Mouse (Mus musculus) midbrain, embryonic 11.5 days (tissue): ENCODE measurements around the gene Mthfd1l. TPM values are rescaled to one million over a fixed set of nuclear protein-coding genes. Genes with fewer than 3 reads are reported as not detected.

Experiments used
- ATAC-seq: fragments of 200-750 bp; cut with Nextera tagmentation; 2 replicates; pipeline ENCODE4 v1.8.0; 2017; ENCODE audit warnings: moderate TSS enrichment, moderate library complexity; ENCODE audit not compliant: low FRiP score
- DNase-seq: peaks from one replicate; pipeline ENCODE4 v3.0.0; 2015; ENCODE audit warnings: low spot score; ENCODE audit errors: missing footprints
- H3K27ac ChIP-seq: fragments of 300-500 bp; sonication (generic); 2 replicates; pipeline ENCODE4 v1.5.1; 2014; ENCODE audit warnings: low read depth, low read length
- H3K27me3 ChIP-seq: fragments of 300-500 bp; sonication (generic); 2 replicates; pipeline ENCODE4 v1.6.1; 2014; ENCODE audit warnings: mild to moderate bottlenecking, low read length, moderate library complexity, mixed read lengths; ENCODE audit not compliant: control insufficient read depth, insufficient read depth
- H3K36me3 ChIP-seq: fragments of 300-500 bp; sonication (generic); 2 replicates; pipeline ENCODE4 v1.6.1; 2014; ENCODE audit warnings: mild to moderate bottlenecking, low read length, moderate library complexity, mixed read lengths; ENCODE audit not compliant: control insufficient read depth, insufficient read depth
- H3K4me1 ChIP-seq: fragments of 300-500 bp; sonication (generic); 2 replicates; pipeline ENCODE4 v1.6.1; 2014; ENCODE audit warnings: low read length; ENCODE audit not compliant: control insufficient read depth, insufficient read depth
- H3K4me2 ChIP-seq: fragments of 300-500 bp; sonication (generic); 2 replicates; pipeline ENCODE4 v1.6.1; 2014; ENCODE audit warnings: mild to moderate bottlenecking, moderate library complexity
- H3K4me3 ChIP-seq: fragments of 300-500 bp; sonication (generic); 2 replicates; pipeline ENCODE4 v1.5.1; 2014; ENCODE audit warnings: low read depth, low read length
- H3K9ac ChIP-seq: fragments of 300-500 bp; sonication (generic); 2 replicates; pipeline ENCODE4 v1.6.1; 2014; ENCODE audit warnings: low read length
- H3K9me3 ChIP-seq: fragments of 300-500 bp; sonication (generic); 2 replicates; pipeline ENCODE4 v1.6.1; 2016; ENCODE audit warnings: low read length; ENCODE audit not compliant: control insufficient read depth
- WGBS: fragments of 180-500 bp; shearing (Covaris S2); extraction: QIAGEN DNeasy Blood & Tissue Kit; methylation state at CpG from one replicate; pipeline ENCODE4 v1.1.7; 2014; 5-methylcytosine and 5-hydroxymethylcytosine counted together
- polyA plus RNA-seq: library from polyadenylated mRNA; unstranded; fragments of >200 nt; fragmentation: Nextera tagmentation; extraction: Ambion mirVana; gene quantifications from 2 replicates; pipeline ENCODE4 v1.2.1, GENCODE M21; 2014

Mthfd1l gene
- polyA plus RNA-seq, 1 experiment from 2014 or later = 15.4 TPM

DNA sequence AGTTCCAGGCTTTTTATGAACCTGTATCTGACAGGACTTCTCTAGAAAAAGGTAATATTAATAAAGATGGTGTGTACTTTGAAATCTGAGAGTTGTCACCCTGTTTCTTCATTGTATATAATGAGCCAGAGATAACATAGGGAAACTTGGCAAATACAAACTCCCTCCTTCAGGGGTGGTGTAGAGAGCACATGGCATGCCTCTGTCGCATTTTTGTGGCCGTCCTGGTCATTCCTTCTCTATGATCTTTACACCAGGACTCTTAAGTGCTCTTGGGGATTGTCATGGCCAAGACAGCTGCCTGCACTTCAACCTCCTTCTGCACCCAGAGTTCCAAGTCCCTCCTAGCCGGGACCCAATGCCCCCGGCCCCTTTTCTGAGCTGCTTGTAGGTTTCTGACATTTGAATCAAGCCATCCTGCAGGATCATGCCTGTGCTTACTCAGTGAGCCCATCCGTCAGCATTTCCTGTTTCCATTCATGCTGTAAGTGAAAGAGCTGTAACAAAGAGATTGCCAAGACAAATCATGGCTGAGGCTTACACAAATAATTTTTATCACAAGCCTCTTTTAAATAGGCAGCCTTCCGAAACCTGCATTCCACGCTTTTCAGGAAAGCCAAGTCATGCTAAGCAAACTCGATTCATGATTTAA lies 106.2 kb downstream of the Mthfd1l start:
- 89% methylated on average over 8 of the region's 8 CpGs for WGBS
- H3K27ac ChIP-seq = no peak overlapping the region

DNA sequence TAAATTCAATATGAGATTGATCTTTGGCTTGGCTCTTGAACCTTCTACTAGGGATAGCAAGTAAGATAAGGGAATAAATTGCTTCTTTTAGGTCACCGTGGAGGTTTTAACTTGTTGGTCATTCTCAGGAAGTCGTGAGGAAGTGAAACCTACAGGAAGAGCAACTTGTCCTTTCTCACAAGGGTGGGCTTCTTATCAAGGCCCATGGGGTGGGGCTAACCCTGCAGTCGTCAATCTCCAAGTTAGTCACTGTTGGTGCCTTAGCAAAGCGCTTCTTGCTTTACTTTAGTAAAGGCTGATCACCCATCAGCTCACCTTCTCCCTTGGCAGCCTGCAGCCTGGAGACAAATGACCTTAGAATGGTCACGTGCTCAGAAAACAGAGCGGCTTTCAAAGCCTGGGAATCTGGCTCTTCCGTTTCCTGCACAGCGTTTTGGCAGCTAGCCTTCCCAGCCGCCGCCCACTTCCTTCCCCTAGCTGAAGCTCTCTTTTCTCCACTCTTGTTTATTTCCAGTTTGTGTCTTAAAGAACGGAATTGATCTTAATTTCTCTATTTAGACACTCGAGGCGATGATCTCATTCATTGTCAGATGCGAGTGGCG lies 106.8 kb downstream of the Mthfd1l start:
- no peaks in the 10 kb centered on the region for H3K9me3 ChIP-seq
- no peaks in the 10 kb centered on the region for H3K4me1 ChIP-seq
- no peak for ATAC-seq
- H3K9ac ChIP-seq = no peak overlapping the region
- 79% methylated on average over 15 of the region's 15 CpGs for WGBS
- H3K36me3 ChIP-seq = no peaks in the 10 kb centered on the region
- no peak overlapping the region for H3K4me3 ChIP-seq
- DNase-seq = no peak
- H3K4me2 ChIP-seq = no peak overlapping the region
- no peak overlapping the region for H3K27ac ChIP-seq
- no peaks in the 10 kb centered on the region for H3K27me3 ChIP-seq

More for the DNA sequence above, 106.2 kb downstream of the Mthfd1l start:
- Histone ChIP-seq H3K4me2 (no peak overlapping the region), H3K9me3 (no peaks in the 10 kb centered on the region), H3K36me3 (no peaks in the 10 kb centered on the region), H3K4me1 (no peaks in the 10 kb centered on the region), H3K9ac (no peak overlapping the region), H3K27me3 (no peaks in the 10 kb centered on the region), H3K4me3 (no peak overlapping the region)
- no peak for DNase-seq
- ATAC-seq = no peak

DNA sequence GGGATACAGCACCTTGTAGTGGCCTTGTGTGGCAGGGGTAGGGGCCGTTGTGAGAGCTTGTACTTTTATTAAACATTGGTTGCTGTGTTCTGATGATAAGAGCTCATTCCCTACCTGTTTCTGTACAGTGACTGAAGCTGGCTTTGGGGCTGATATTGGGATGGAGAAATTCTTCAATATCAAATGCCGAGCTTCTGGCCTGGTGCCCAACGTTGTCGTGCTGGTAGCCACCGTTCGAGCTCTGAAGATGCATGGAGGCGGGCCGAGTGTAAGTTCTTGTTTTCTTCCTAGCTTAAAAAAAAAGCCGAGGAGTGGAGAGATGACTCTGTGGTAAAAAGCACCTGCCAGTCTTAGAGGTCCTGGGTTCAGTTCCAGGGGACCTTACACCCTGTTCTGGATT lies 110.7 kb downstream of the Mthfd1l start:
- Histone ChIP-seq H3K36me3 (no peaks in the 10 kb centered on the region), H3K9ac (no peak overlapping the region), H3K9me3 (no peaks in the 10 kb centered on the region), H3K4me3 (no peak overlapping the region), H3K27ac (no peak overlapping the region), H3K4me2 (no peak overlapping the region), H3K27me3 (no peaks in the 10 kb centered on the region), H3K4me1 (peaks cover 8% of the 10 kb centered on the region; the same call in 1 of the 2 replicates)
- WGBS = 97% methylated on average over 9 of the region's 9 CpGs
- DNase-seq (no peak), ATAC-seq (no peak)

DNA sequence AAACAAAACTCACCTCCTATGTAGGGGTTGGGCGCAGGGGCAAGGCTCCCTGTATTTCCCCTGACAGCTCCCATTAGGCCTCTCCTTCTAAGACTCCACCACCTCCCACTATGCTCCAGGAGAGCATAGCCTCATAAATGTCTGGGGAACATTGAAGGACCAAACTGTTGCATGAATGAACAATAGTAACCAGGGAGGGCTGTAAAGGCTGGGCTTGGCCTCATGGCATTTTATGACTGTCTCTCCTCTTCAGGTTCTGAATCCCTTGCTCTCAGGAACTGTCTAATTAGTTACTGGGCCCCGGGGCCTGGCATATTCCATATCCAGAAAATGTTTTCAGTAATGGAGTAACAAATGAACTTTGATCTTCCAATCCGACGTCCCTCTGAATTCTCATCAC lies 112.0 kb downstream of the Mthfd1l start:
- no peak overlapping the region for H3K9ac ChIP-seq
- H3K27me3 ChIP-seq = no peaks in the 10 kb centered on the region
- H3K4me3 ChIP-seq = no peak overlapping the region
- H3K36me3 ChIP-seq = no peaks in the 10 kb centered on the region
- no peak overlapping the region for H3K27ac ChIP-seq
- 70% methylated on average over 4 of the region's 4 CpGs for WGBS
- no peaks in the 10 kb centered on the region for H3K9me3 ChIP-seq
- DNase-seq (no peak), ATAC-seq (no peak)
- peaks cover 8% of the 10 kb centered on the region; the same call in 1 of the 2 replicates for H3K4me1 ChIP-seq
- no peak overlapping the region for H3K4me2 ChIP-seq

DNA sequence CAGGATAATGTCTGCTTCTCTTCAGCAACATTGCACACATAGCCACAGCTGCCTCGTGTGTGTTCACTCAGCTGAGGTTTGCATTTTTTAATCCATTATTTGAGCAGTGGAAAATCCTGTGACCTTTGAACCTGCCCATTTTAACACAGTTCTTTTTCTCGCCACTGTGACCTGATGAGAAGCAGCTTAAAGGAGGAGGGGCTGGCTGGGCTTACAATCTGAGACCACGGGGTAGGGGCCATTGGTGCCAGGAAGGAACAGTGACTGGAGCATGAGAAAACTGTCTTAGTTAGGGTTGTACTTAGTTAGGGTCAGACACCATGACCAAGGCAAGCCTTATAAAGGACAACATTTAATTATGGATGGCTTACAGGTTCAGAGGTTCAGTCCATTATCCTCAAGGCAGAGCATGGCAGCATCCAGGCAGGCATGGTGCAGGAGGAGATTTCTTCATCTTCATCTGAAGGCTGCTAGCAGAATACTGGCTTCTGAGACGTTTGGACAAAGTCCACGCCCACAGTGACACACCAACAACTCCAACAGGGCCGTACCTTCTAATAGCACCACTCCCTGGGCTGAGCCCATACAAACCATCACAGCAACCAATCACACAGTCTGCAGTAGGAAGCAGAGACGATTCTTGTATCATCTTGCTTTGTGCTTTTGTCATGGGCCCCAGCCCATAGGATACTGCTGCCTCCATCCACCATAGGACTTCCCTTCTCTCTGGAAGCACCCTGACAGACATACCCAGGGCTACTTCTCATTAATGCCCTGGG lies 112.6 kb downstream of the Mthfd1l start:
- H3K27me3 ChIP-seq = no peaks in the 10 kb centered on the region
- ATAC-seq (peak; percentile 70; the same call in 1 of the 2 replicates), DNase-seq (no peak)
- H3K9ac ChIP-seq = no peak overlapping the region
- WGBS = 35% methylated on average over 7 of the region's 7 CpGs
- no peak overlapping the region for H3K4me2 ChIP-seq
- H3K36me3 ChIP-seq = no peaks in the 10 kb centered on the region
- H3K9me3 ChIP-seq = no peaks in the 10 kb centered on the region
- no peak overlapping the region for H3K4me3 ChIP-seq
- H3K27ac ChIP-seq = no peak overlapping the region
- peaks cover 8% of the 10 kb centered on the region; the same call in 1 of the 2 replicates for H3K4me1 ChIP-seq

DNA sequence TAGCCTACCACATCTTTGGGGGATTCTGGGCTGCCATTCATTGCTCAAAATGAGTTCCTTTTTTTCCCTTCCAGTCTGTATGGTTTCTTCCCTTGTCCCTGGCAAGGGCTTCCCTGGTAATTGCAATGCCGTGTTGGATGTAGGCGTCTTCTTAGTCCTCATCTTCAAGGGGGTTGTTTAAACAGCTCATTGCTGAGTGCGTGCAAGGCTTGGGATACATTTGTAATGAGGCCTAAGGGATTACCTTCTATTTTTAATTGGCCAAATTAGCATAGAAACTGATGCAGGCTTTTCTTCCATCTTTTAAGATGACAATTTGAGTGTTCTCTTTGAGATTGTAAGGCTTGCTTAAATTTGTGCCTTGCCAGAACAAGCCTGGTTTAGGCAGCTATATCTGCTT lies 114.6 kb downstream of the Mthfd1l start:
- DNase-seq (no peak), ATAC-seq (no peak)
- WGBS = 80% methylated on average over 3 of the region's 3 CpGs
- H3K36me3 ChIP-seq = no peaks in the 10 kb centered on the region
- no peak overlapping the region for H3K4me2 ChIP-seq
- no peak overlapping the region for H3K4me3 ChIP-seq
- no peaks in the 10 kb centered on the region for H3K27me3 ChIP-seq
- no peaks in the 10 kb centered on the region for H3K9me3 ChIP-seq
- no peak overlapping the region for H3K27ac ChIP-seq
- H3K4me1 ChIP-seq = peaks cover 8% of the 10 kb centered on the region; the same call in 1 of the 2 replicates
- no peak overlapping the region for H3K9ac ChIP-seq

DNA sequence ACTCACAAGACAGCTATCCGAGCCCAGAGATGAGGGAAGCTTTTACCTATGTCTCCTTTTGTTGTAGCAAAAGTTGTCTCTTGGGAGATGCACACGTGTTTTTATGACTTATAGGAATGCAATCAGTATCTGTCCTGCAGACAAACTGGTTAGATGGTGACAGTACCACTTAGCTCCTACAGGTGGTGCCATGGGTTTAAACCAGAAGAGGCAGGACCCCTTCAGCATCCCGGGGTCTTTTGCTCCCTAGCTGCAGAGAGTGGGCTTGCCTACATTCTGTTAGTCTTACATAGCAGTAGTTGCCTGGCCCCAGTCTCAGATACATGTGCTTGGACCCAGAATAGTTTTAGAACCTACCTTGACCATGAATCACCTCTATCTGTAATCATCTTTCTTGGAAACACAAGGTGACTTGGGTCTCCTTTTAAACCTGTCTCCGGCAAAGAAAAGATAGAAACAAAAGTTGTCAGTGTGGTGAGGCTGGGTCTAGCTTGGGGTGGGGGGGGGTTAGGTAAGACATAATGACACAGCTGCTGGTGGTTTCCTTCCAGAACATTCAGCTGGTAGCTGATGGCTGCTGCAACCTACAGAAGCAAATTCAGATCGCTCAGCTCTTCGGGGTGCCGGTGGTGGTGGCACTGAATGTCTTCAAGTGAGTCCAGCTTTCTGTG lies 116.0 kb downstream of the Mthfd1l start:
- 80% methylated on average over 7 of the region's 7 CpGs for WGBS
- no peaks in the 10 kb centered on the region for H3K9me3 ChIP-seq
- DNase-seq (peak; percentile 89), ATAC-seq (no peak)
- H3K27me3 ChIP-seq = no peaks in the 10 kb centered on the region
- H3K4me1 ChIP-seq = peaks cover 8% of the 10 kb centered on the region; the same call in 1 of the 2 replicates
- no peaks in the 10 kb centered on the region for H3K36me3 ChIP-seq
- no peak overlapping the region for H3K4me2 ChIP-seq
- H3K9ac ChIP-seq = no peak overlapping the region
- no peak overlapping the region for H3K4me3 ChIP-seq
- no peak overlapping the region for H3K27ac ChIP-seq

DNA sequence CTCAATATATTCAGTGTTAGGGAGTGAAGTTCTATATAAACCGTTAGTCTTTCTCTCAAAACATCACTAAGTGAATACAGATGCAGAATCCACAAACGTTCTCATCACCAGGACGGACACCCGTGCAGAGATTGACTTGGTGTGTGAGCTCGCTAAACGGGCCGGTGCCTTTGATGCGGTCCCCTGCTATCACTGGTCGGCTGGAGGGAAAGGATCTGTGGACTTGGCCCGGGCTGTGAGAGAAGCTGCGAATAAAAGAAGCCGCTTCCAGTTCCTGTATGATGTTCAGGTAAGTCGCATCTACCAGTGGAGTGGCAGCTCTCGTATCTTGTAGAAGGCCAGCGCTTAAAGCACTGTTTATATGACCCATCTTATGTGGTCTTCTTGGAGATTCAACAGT lies 117.0 kb downstream of the Mthfd1l start:
- peaks cover 8% of the 10 kb centered on the region; the same call in 1 of the 2 replicates for H3K4me1 ChIP-seq
- H3K4me2 ChIP-seq = no peak overlapping the region
- no peaks in the 10 kb centered on the region for H3K27me3 ChIP-seq
- no peak overlapping the region for H3K4me3 ChIP-seq
- no peak overlapping the region for H3K9ac ChIP-seq
- no peaks in the 10 kb centered on the region for H3K36me3 ChIP-seq
- no peak overlapping the region for H3K27ac ChIP-seq
- H3K9me3 ChIP-seq = no peaks in the 10 kb centered on the region
- 88% methylated on average over 15 of the region's 15 CpGs for WGBS
- DNase-seq (peak; percentile 84), ATAC-seq (no peak)
